Mouse (Mus musculus) limb, embryonic 14.5 days (tissue): ENCODE data around the gene Zfp148. TPM values are rescaled to one million over a fixed set of nuclear protein-coding genes. Genes with fewer than 3 reads are reported as not detected.

Experiments
- ATAC-seq: fragments of 200-750 bp; cut with Nextera tagmentation; 2 replicates; pipeline ENCODE4 v1.8.0; 2017; ENCODE audit warnings: low read depth, moderate number of reproducible peaks, moderate TSS enrichment; ENCODE audit not compliant: low FRiP score
- DNase-seq: peaks from one replicate; pipeline ENCODE4 v3.0.0-alpha.2; 2015; ENCODE audit warnings: low spot score
- H3K27ac ChIP-seq: fragments of 300-500 bp; sonication (generic); replicated peaks from 2 replicates; pipeline ENCODE4 v1.5.1; 2014; ENCODE audit warnings: low read depth, mild to moderate bottlenecking, low read length, moderate library complexity, mixed read lengths
- H3K27me3 ChIP-seq: fragments of 300-500 bp; sonication (generic); 2 replicates; pipeline ENCODE4 v1.6.1; 2014; ENCODE audit warnings: low read length, mixed read lengths; ENCODE audit not compliant: control insufficient read depth, insufficient read depth
- H3K36me3 ChIP-seq: fragments of 300-500 bp; sonication (generic); 2 replicates; pipeline ENCODE4 v1.6.1; 2014; ENCODE audit warnings: mild to moderate bottlenecking, low read length, moderate library complexity, mixed read lengths; ENCODE audit not compliant: control insufficient read depth, insufficient read depth
- H3K4me1 ChIP-seq: fragments of 300-500 bp; sonication (generic); 2 replicates; pipeline ENCODE4 v1.6.1; 2014; ENCODE audit warnings: antibody characterized with exemption, low read length, mixed read lengths; ENCODE audit not compliant: control insufficient read depth, insufficient read depth
- H3K4me2 ChIP-seq: fragments of 300-500 bp; sonication (generic); replicated peaks from 2 replicates; pipeline ENCODE4 v1.6.1; 2014; ENCODE audit warnings: low read depth, mild to moderate bottlenecking, low read length, moderate library complexity; ENCODE audit not compliant: severe bottlenecking
- H3K4me3 ChIP-seq: fragments of 300-500 bp; sonication (generic); replicated peaks from 2 replicates; pipeline ENCODE4 v1.5.1; 2014; ENCODE audit warnings: low read length
- H3K9ac ChIP-seq: fragments of 300-500 bp; sonication (generic); 2 replicates; pipeline ENCODE4 v1.6.1; 2014; ENCODE audit warnings: mild to moderate bottlenecking, low read depth, low read length, moderate library complexity; ENCODE audit not compliant: severe bottlenecking
- H3K9me3 ChIP-seq: fragments of 300-500 bp; sonication (generic); 2 replicates; pipeline ENCODE4 v1.6.1; 2016; ENCODE audit warnings: low read length; ENCODE audit not compliant: control insufficient read depth
- POLR2A ChIP-seq: fragments of 200-500 bp; IDR thresholded peaks from 2 replicates; pipeline ENCODE4 v1.8.0; 2012; ENCODE audit warnings: inconsistent platforms, mild to moderate bottlenecking, moderate library complexity, borderline replicate concordance; ENCODE audit not compliant: insufficient read depth, insufficient read length; ENCODE audit errors: extremely low read depth
- WGBS: fragments of 180-500 bp; shearing (Covaris S2); extraction: QIAGEN DNeasy Blood & Tissue Kit; methylation state at CpG from one replicate; pipeline ENCODE4 v1.1.7; 2014; 5-methylcytosine and 5-hydroxymethylcytosine counted together
- polyA plus RNA-seq, 2 experiments: library from polyadenylated mRNA; depleted of rRNA in 1 of 2; stranded (reverse) in 1 of 2; unstranded in 1 of 2; fragments of >200 nt; fragmentation: Nextera tagmentation in 1 of 2; extraction: Ambion mirVana in 1 of 2; gene quantifications; 2 replicates each; pipeline versions ENCODE4 v1.2.1 to v1.2.3; 2012 to 2014

Gene Zfp148
- polyA plus RNA-seq, 2 experiments, result 26.6 to 50.2 TPM

GRCm38 (mm10) chr16:33545530-33545929, 164.9 kb downstream of the Zfp148 start:
- no peaks in the 10 kb centered on the region for H3K4me1 ChIP-seq
- ATAC-seq, result no peak
- no peak overlapping the region for H3K4me3 ChIP-seq
- H3K9ac ChIP-seq, result no peak overlapping the region
- 71% methylated on average over 4 of the region's 4 CpGs for WGBS
- no peak overlapping the region for H3K4me2 ChIP-seq
- no peak for DNase-seq
- H3K36me3 ChIP-seq, result no peaks in the 10 kb centered on the region
- no peaks in the 10 kb centered on the region for H3K27me3 ChIP-seq
- no peak overlapping the region for H3K27ac ChIP-seq
- no peaks in the 10 kb centered on the region for H3K9me3 ChIP-seq
- TF ChIP-seq POLR2A, result no peak

GRCm38 (mm10) chr16:33553689-33554342, 173.2 kb downstream of the Zfp148 start:
- Histone ChIP-seq H3K36me3 (no peaks in the 10 kb centered on the region), H3K4me2 (no peak overlapping the region), H3K9me3 (no peaks in the 10 kb centered on the region), H3K4me3 (no peak overlapping the region), H3K27me3 (no peaks in the 10 kb centered on the region), H3K4me1 (peaks cover 17% of the 10 kb centered on the region), H3K27ac (peak overlapping the region; percentile 44; the same call in 1 of the 2 replicates), H3K9ac (no peak overlapping the region)
- ATAC-seq, result peak; percentile 91
- DNase-seq, result peak; percentile 81
- WGBS, result 26% methylated on average over 9 of the region's 9 CpGs
- no peak for TF ChIP-seq POLR2A

Other genes starting within 250 kb of the Zfp148 start
- 14.6 and 15.4 TPM in 2 replicates for gene Osbpl11, start 195.8 kb upstream of the Zfp148 start, polyA plus RNA-seq (2012; rRNA removed)
- 20.6 and 23.8 TPM in 2 replicates for gene Osbpl11, start 195.8 kb upstream of the Zfp148 start, polyA plus RNA-seq (2014; fragmentation: Nextera tagmentation; extraction: Ambion mirVana)
- gene Snx4, start 129.4 kb upstream of the Zfp148 start, polyA plus RNA-seq (2012; rRNA removed), result 37.8 and 43.0 TPM in 2 replicates
- gene Snx4, start 129.4 kb upstream of the Zfp148 start, polyA plus RNA-seq (2014; fragmentation: Nextera tagmentation; extraction: Ambion mirVana), result 95.6 and 96.6 TPM in 2 replicates
- gene Slc12a8, start 136.5 kb downstream of the Zfp148 start, polyA plus RNA-seq (2012; rRNA removed), result 0.97 and 1.2 TPM in 2 replicates
- gene Slc12a8, start 136.5 kb downstream of the Zfp148 start, polyA plus RNA-seq (2014; fragmentation: Nextera tagmentation; extraction: Ambion mirVana), result 0.94 and 1.00 TPM in 2 replicates